Mouse (Mus musculus): ENCODE data around the gene Casp6.

Gene Casp6

GRCm38 (mm10) chr3:129918434-129918833 is 17.2 kb downstream of the Casp6 start:
- in situ Hi-C loops (cut with MboI, MseI), result loop anchor here (10.0 kb wide), 1 partner anchor 776 kb away; no protein-coding TSS in a partner anchor

- in situ Hi-C loops (cut with MboI, MseI), result no loop called here
These were observed 22.4 kb downstream of the Casp6 start for GRCm38 (mm10) chr3:129923581-129923980.

- in situ Hi-C loops (cut with MboI, MseI), result no loop called here
These were observed 24.6 kb downstream of the Casp6 start for GRCm38 (mm10) chr3:129925861-129926260.

- in situ Hi-C loops (cut with MboI, MseI), result no loop called here
These were observed 29.1 kb downstream of the Casp6 start for GRCm38 (mm10) chr3:129930213-129930778.

- in situ Hi-C loops (cut with MboI, MseI), result no loop called here
These were observed 31.2 kb downstream of the Casp6 start for GRCm38 (mm10) chr3:129932443-129932842.

- in situ Hi-C loops (cut with MboI, MseI), result no loop called here
These were observed 35.3 kb downstream of the Casp6 start for GRCm38 (mm10) chr3:129936561-129936960.

GRCm38 (mm10) chr3:129937848-129938247 is 36.6 kb downstream of the Casp6 start:
- in situ Hi-C loops (cut with MboI, MseI), result no loop called here

- in situ Hi-C loops (cut with MboI, MseI), result no loop called here
These were observed 37.8 kb downstream of the Casp6 start for GRCm38 (mm10) chr3:129939058-129939457.

- in situ Hi-C loops (cut with MboI, MseI), result no loop called here
These were observed 39.6 kb downstream of the Casp6 start for GRCm38 (mm10) chr3:129940780-129941179.

GRCm38 (mm10) chr3:129941291-129941690 is 40.1 kb downstream of the Casp6 start:
- in situ Hi-C loops (cut with MboI, MseI), result no loop called here

- in situ Hi-C loops (cut with MboI, MseI), result no loop called here
These were observed 42.6 kb downstream of the Casp6 start for GRCm38 (mm10) chr3:129943813-129944212.

GRCm38 (mm10) chr3:129946217-129946914 is 45.1 kb downstream of the Casp6 start:
- in situ Hi-C loops (cut with MboI, MseI), result no loop called here

- in situ Hi-C loops (cut with MboI, MseI), result no loop called here
These were observed 47.1 kb downstream of the Casp6 start for GRCm38 (mm10) chr3:129948359-129948758.

- in situ Hi-C loops (cut with MboI, MseI), result no loop called here
These were observed 48.0 kb downstream of the Casp6 start for GRCm38 (mm10) chr3:129949158-129949773.

- in situ Hi-C loops (cut with MboI, MseI), result loop anchor here (10.0 kb wide), 1 partner anchor 1332 kb away; no protein-coding TSS in a partner anchor
These were observed 52.1 kb downstream of the Casp6 start for GRCm38 (mm10) chr3:129953296-129953695.

GRCm38 (mm10) chr3:129962533-129962932 is 61.3 kb downstream of the Casp6 start:
- in situ Hi-C loops (cut with MboI, MseI), result no loop called here

All from T-helper 1 cell (primary cell).